8 mouse cellular contexts compared by ENCODE assay signal in genomic region chr2:118599087-118599486, GRCm38 (mm10). TPM values are rescaled to one million over a fixed set of nuclear protein-coding genes. Genes with fewer than 3 reads are reported as not detected.
DNase-seq lines count a peak whose midpoint lies in the region; ATAC-seq lines count a peak whose summit lies in the region.

No protein-coding gene starts in this region.

- no peak for DNase-seq in kidney, adult 9 months
- DNase-seq in layer of hippocampus, adult 9-10 months (ENCODE audit: low spot score), result no peak
- DNase-seq in ovary, postnatal 10 days (ENCODE audit: low spot score), result no peak
- DNase-seq in urinary bladder, adult 2 months (ENCODE audit: low spot score), result no peak

- peak overlapping the region; percentile 73 for H3K4me2 ChIP-seq in kidney, embryonic 16.5 days (replicated peaks; ENCODE audit: low read depth, low read length)
- peak overlapping the region; percentile 64 for H3K4me2 ChIP-seq in embryonic facial prominence, embryonic 12.5 days (replicated peaks)
- H3K4me2 ChIP-seq in limb, embryonic 12.5 days, result peak overlapping the region; percentile 77
- H3K4me2 ChIP-seq in neural tube, embryonic 15.5 days, result peak overlapping the region; percentile 88

- H3K27ac ChIP-seq in kidney, embryonic 16.5 days (ENCODE audit: low read length), result no peak overlapping the region
- no peak overlapping the region for H3K27ac ChIP-seq in embryonic facial prominence, embryonic 12.5 days
- H3K27ac ChIP-seq in limb, embryonic 12.5 days, result no peak overlapping the region
- no peak overlapping the region for H3K27ac ChIP-seq in neural tube, embryonic 15.5 days (replicated peaks)

- H3K9me3 ChIP-seq in kidney, embryonic 16.5 days (ENCODE audit: low read length), result no peaks in the 10 kb centered on the region
- no peaks in the 10 kb centered on the region for H3K9me3 ChIP-seq in embryonic facial prominence, embryonic 12.5 days
- H3K9me3 ChIP-seq in limb, embryonic 12.5 days, result no peaks in the 10 kb centered on the region
- no peaks in the 10 kb centered on the region for H3K9me3 ChIP-seq in neural tube, embryonic 15.5 days (replicated peaks)

- peak overlapping the region; percentile 90 for H3K4me3 ChIP-seq in kidney, embryonic 16.5 days (ENCODE audit: low read length)
- H3K4me3 ChIP-seq in embryonic facial prominence, embryonic 12.5 days, result peak overlapping the region; percentile 64
- H3K4me3 ChIP-seq in limb, embryonic 12.5 days (replicated peaks), result peak overlapping the region; percentile 70
- H3K4me3 ChIP-seq in neural tube, embryonic 15.5 days (replicated peaks), result peak overlapping the region; percentile 58

- H3K36me3 ChIP-seq in kidney, embryonic 16.5 days (ENCODE audit: insufficient read depth, low read length), result peaks cover 21% of the 10 kb centered on the region
- H3K36me3 ChIP-seq in embryonic facial prominence, embryonic 12.5 days, result peaks cover 20% of the 10 kb centered on the region
- peaks cover 41% of the 10 kb centered on the region for H3K36me3 ChIP-seq in limb, embryonic 12.5 days
- H3K36me3 ChIP-seq in neural tube, embryonic 15.5 days, result no peaks in the 10 kb centered on the region

- H3K27me3 ChIP-seq in kidney, embryonic 16.5 days (ENCODE audit: insufficient read depth, low read length), result no peaks in the 10 kb centered on the region
- no peaks in the 10 kb centered on the region for H3K27me3 ChIP-seq in embryonic facial prominence, embryonic 12.5 days
- no peaks in the 10 kb centered on the region for H3K27me3 ChIP-seq in limb, embryonic 12.5 days
- H3K27me3 ChIP-seq in neural tube, embryonic 15.5 days (replicated peaks), result no peaks in the 10 kb centered on the region

- no peak for ATAC-seq in kidney, embryonic 16.5 days (ENCODE audit: low FRiP score, low TSS enrichment)
- ATAC-seq in embryonic facial prominence, embryonic 12.5 days (ENCODE audit: insufficient number of reproducible peaks, insufficient read depth, low FRiP score, low TSS enrichment), result no peak
- no peak for ATAC-seq in limb, embryonic 12.5 days (ENCODE audit: insufficient number of reproducible peaks, insufficient read depth, low FRiP score, low TSS enrichment, low read depth)
- ATAC-seq in neural tube, embryonic 15.5 days (ENCODE audit: low FRiP score), result no peak

- 25% methylated on average over 4 of the region's 5 CpGs for WGBS in kidney, embryonic 16.5 days
- WGBS in embryonic facial prominence, embryonic 12.5 days, result 46% methylated on average over 5 of the region's 5 CpGs
- WGBS in limb, embryonic 12.5 days, result 33% methylated on average over 4 of the region's 5 CpGs
- 42% methylated on average over 5 of the region's 5 CpGs for WGBS in neural tube, embryonic 15.5 days

- peak overlapping the region; percentile 82 for H3K9ac ChIP-seq in kidney, embryonic 16.5 days (replicated peaks; ENCODE audit: low read length)
- peak overlapping the region; percentile 61 for H3K9ac ChIP-seq in embryonic facial prominence, embryonic 12.5 days
- H3K9ac ChIP-seq in limb, embryonic 12.5 days (replicated peaks), result peak overlapping the region; percentile 73
- no peak overlapping the region for H3K9ac ChIP-seq in neural tube, embryonic 15.5 days (replicated peaks)

- H3K4me1 ChIP-seq in kidney, embryonic 16.5 days (ENCODE audit: insufficient read depth, low read length), result peaks cover 32% of the 10 kb centered on the region
- H3K4me1 ChIP-seq in embryonic facial prominence, embryonic 12.5 days, result peaks cover 24% of the 10 kb centered on the region
- peaks cover 26% of the 10 kb centered on the region for H3K4me1 ChIP-seq in limb, embryonic 12.5 days (replicated peaks)
- H3K4me1 ChIP-seq in neural tube, embryonic 15.5 days, result peaks cover 12% of the 10 kb centered on the region

RNA-seq across cellular contexts. Expression of gene Bub1b, which starts 1.1 kb away (rescaled TPM):
- 102 and 112 TPM in 2 replicates for polyA plus RNA-seq in kidney, embryonic 16.5 days (2015; fragmentation: Nextera tagmentation; extraction: Ambion mirVana)
- 99.8 and 106 TPM in 2 replicates for polyA plus RNA-seq in embryonic facial prominence, embryonic 12.5 days (2016; fragmentation: Nextera tagmentation; extraction: Ambion mirVana)
- 119 and 127 TPM in 2 replicates for polyA plus RNA-seq in limb, embryonic 12.5 days (2016; fragmentation: Nextera tagmentation; extraction: Ambion mirVana)
- 7.0 and 26.4 TPM in 2 replicates for polyA plus RNA-seq in neural tube, embryonic 15.5 days (2015; fragmentation: Nextera tagmentation; extraction: Ambion mirVana)
- polyA plus RNA-seq in urinary bladder, adult 2 months (2012; rRNA removed), result 2.4 and 2.8 TPM in 2 replicates

RNA-seq across cellular contexts. Expression of gene Bmf, which starts 49.6 kb away (rescaled TPM):
- polyA plus RNA-seq in kidney, embryonic 16.5 days (2015; fragmentation: Nextera tagmentation; extraction: Ambion mirVana), result 7.6 and 9.9 TPM in 2 replicates
- polyA plus RNA-seq in embryonic facial prominence, embryonic 12.5 days (2016; fragmentation: Nextera tagmentation; extraction: Ambion mirVana), result 6.6 and 7.1 TPM in 2 replicates
- 4.8 and 7.1 TPM in 2 replicates for polyA plus RNA-seq in limb, embryonic 12.5 days (2016; fragmentation: Nextera tagmentation; extraction: Ambion mirVana)
- 2.0 and 3.6 TPM in 2 replicates for polyA plus RNA-seq in neural tube, embryonic 15.5 days (2015; fragmentation: Nextera tagmentation; extraction: Ambion mirVana)
- polyA plus RNA-seq in urinary bladder, adult 2 months (2012; rRNA removed), result 11.7 and 14.1 TPM in 2 replicates
